Mouse (Mus musculus) MEL (cell line): ENCODE measurements around the gene Tcf25. TPM values are rescaled to one million over a fixed set of nuclear protein-coding genes. Genes with fewer than 3 reads are reported as not detected.

Experiments
- DNase-seq: peaks from one replicate; pipeline ENCODE4 v3.0.0; 2011; ENCODE audit warnings: low read depth, low spot score
- H3K27ac ChIP-seq: 2 replicates; pipeline ENCODE4 v1.5.1; 2012; ENCODE audit warnings: low read depth, mild to moderate bottlenecking, control low read depth, low read length, moderate library complexity; ENCODE audit not compliant: control insufficient read depth
- H3K27me3 ChIP-seq, 2 experiments: fragments of 150-350 bp in 1 of 2; sonication (generic) in 1 of 2; 2 replicates each; pipeline ENCODE4 v1.6.1; 2012; ENCODE audit warnings: low read length in 2 of 2, mild to moderate bottlenecking in 2 of 2, improper control_type of control experiment in 1 of 2, moderate library complexity in 1 of 2; ENCODE audit not compliant: insufficient read depth in 2 of 2, control insufficient read depth in 1 of 2
- H3K36me3 ChIP-seq, 2 experiments: 2 replicates each; pipeline ENCODE4 v1.6.1; 2012 to 2014; ENCODE audit warnings: low read length in 2 of 2, improper control_type of control experiment in 1 of 2, inconsistent platforms in 1 of 2, mild to moderate bottlenecking in 1 of 2; ENCODE audit not compliant: insufficient read depth in 2 of 2, control insufficient read depth in 1 of 2
- H3K4me1 ChIP-seq, 2 experiments: fragments of 150-350 bp in 1 of 2; sonication (generic) in 1 of 2; 2 replicates each; pipeline ENCODE4 v1.6.1; 2012; ENCODE audit warnings: low read length in 2 of 2, improper control_type of control experiment in 1 of 2, mild to moderate bottlenecking in 1 of 2; ENCODE audit not compliant: insufficient read depth in 2 of 2, control insufficient read depth in 1 of 2
- H3K4me3 ChIP-seq, 2 experiments: fragments of 150-350 bp in 1 of 2; sonication (generic) in 1 of 2; 2 replicates each; pipeline ENCODE4 v1.5.1; 2012; ENCODE audit warnings: low read depth in 2 of 2, low read length in 2 of 2, mild to moderate bottlenecking in 2 of 2, moderate library complexity in 2 of 2, control low read depth in 1 of 2, improper control_type of control experiment in 1 of 2; ENCODE audit not compliant: control insufficient read depth in 1 of 2, insufficient read depth in 1 of 2
- H3K79me2 ChIP-seq: 2 replicates; pipeline ENCODE4 v1.6.1; 2012; ENCODE audit warnings: mild to moderate bottlenecking, low read length, moderate library complexity; ENCODE audit not compliant: control insufficient read depth, poor library complexity, insufficient read depth
- H3K9ac ChIP-seq: 2 replicates; pipeline ENCODE4 v1.6.1; 2012; ENCODE audit warnings: low read depth, mild to moderate bottlenecking, control low read depth, low read length, moderate library complexity; ENCODE audit not compliant: control insufficient read depth, poor library complexity, severe bottlenecking
- H3K9me3 ChIP-seq: fragments of 150-350 bp; sonication (generic); replicated peaks from 2 replicates; pipeline ENCODE4 v1.6.1; 2012; ENCODE audit warnings: mild to moderate bottlenecking, low read length, improper control_type of control experiment, moderate library complexity; ENCODE audit not compliant: insufficient read depth
- CHD2 ChIP-seq: IDR thresholded peaks from 2 replicates; pipeline ENCODE4 v1.6.1; 2011; ENCODE audit warnings: low read length, improper control_type of control experiment
- CTCF ChIP-seq, 3 experiments: IDR thresholded peaks in 2 of 3; conservative IDR thresholded peaks in 1 of 3; 2 replicates each; pipeline ENCODE4 v1.5.1; 2011 to 2012; ENCODE audit warnings: low read length in 3 of 3, low read depth in 2 of 3, mild to moderate bottlenecking in 2 of 3, improper control_type of control experiment in 1 of 3, inconsistent platforms in 1 of 3, mixed read lengths in 1 of 3, moderate library complexity in 1 of 3; ENCODE audit not compliant: control insufficient read depth in 1 of 3, insufficient read depth in 1 of 3, poor library complexity in 1 of 3, severe bottlenecking in 1 of 3
- E2F4 ChIP-seq: IDR thresholded peaks from 2 replicates; pipeline ENCODE4 v1.6.1; 2011; ENCODE audit warnings: low read depth, low read length, improper control_type of control experiment, borderline replicate concordance
- ETS1 ChIP-seq: IDR thresholded peaks from 2 replicates; pipeline ENCODE4 v1.6.1; 2012; ENCODE audit warnings: low read depth, mild to moderate bottlenecking, inconsistent platforms, low read length, improper control_type of control experiment, moderate library complexity
- GABPA ChIP-seq: IDR thresholded peaks from 2 replicates; pipeline ENCODE4 v1.6.1; 2012; ENCODE audit warnings: low read depth, mild to moderate bottlenecking, inconsistent platforms, low read length, improper control_type of control experiment, moderate library complexity
- HCFC1 ChIP-seq: IDR thresholded peaks from 2 replicates; pipeline ENCODE4 v1.6.1; 2012; ENCODE audit warnings: low read depth, mild to moderate bottlenecking, inconsistent platforms, low read length, improper control_type of control experiment, moderate library complexity
- JUND ChIP-seq: IDR thresholded peaks from 2 replicates; pipeline ENCODE4 v1.6.1; 2011; ENCODE audit warnings: low read depth, mild to moderate bottlenecking, improper control_type of control experiment, low read length
- MEF2A ChIP-seq: IDR thresholded peaks from 2 replicates; pipeline ENCODE4 v1.6.1; 2014; ENCODE audit warnings: low read depth, mild to moderate bottlenecking, inconsistent platforms, low read length, improper control_type of control experiment; ENCODE audit not compliant: poor library complexity, insufficient replicate concordance, severe bottlenecking; ENCODE audit errors: extremely low read depth
- MXI1 ChIP-seq: IDR thresholded peaks from 2 replicates; pipeline ENCODE4 v1.6.1; 2011; ENCODE audit warnings: mild to moderate bottlenecking, low read depth, low read length, improper control_type of control experiment
- MYB ChIP-seq: IDR thresholded peaks from 2 replicates; pipeline ENCODE4 v1.6.1; 2011; ENCODE audit warnings: mild to moderate bottlenecking, low read depth, low read length, improper control_type of control experiment
- NELFE ChIP-seq: IDR thresholded peaks from 2 replicates; pipeline ENCODE4 v1.6.1; 2011; ENCODE audit warnings: low read depth, low read length, improper control_type of control experiment
- NRF1 ChIP-seq: IDR thresholded peaks from 2 replicates; pipeline ENCODE4 v1.6.1; 2014; ENCODE audit warnings: low read depth, mild to moderate bottlenecking, inconsistent platforms, low read length, improper control_type of control experiment, moderate library complexity; ENCODE audit not compliant: poor library complexity, insufficient read depth, severe bottlenecking
- POLR2A ChIP-seq, 2 experiments: IDR thresholded peaks; 2 replicates each; pipeline ENCODE4 v1.6.1; 2011 to 2012; ENCODE audit warnings: low read length in 2 of 2, mild to moderate bottlenecking in 2 of 2, control low read depth in 1 of 2, improper control_type of control experiment in 1 of 2, low read depth in 1 of 2, moderate library complexity in 1 of 2; ENCODE audit not compliant: control insufficient read depth in 1 of 2, insufficient read depth in 1 of 2, poor library complexity in 1 of 2
- SIN3A ChIP-seq: IDR thresholded peaks from 2 replicates; pipeline ENCODE4 v1.6.1; 2012; ENCODE audit warnings: low read length, improper control_type of control experiment, inconsistent platforms
- TAL1 ChIP-seq: IDR thresholded peaks from 2 replicates; pipeline ENCODE4 v1.6.1; 2012; ENCODE audit warnings: mild to moderate bottlenecking, inconsistent platforms, low read length, moderate library complexity, mixed read lengths
- TBP ChIP-seq: IDR thresholded peaks from 2 replicates; pipeline ENCODE4 v1.8.0; 2011; ENCODE audit warnings: low read depth, low read length, improper control_type of control experiment
- ZMIZ1 ChIP-seq: IDR thresholded peaks from 2 replicates; pipeline ENCODE4 v1.6.1; 2012; ENCODE audit warnings: low read depth, mild to moderate bottlenecking, inconsistent platforms, low read length, improper control_type of control experiment, moderate library complexity
- polyA plus RNA-seq, 2 experiments: library from polyadenylated mRNA; stranded (reverse) in 1 of 2; unstranded in 1 of 2; fragments of >175 nt in 1 of 2; fragments of >200 nt in 1 of 2; gene quantifications; 2 replicates each; pipeline versions ENCODE4 v1.2.1 to v1.2.4; 2012; ENCODE audit warnings: low replicate concordance in 2 of 2, low read depth in 1 of 2; ENCODE audit not compliant: insufficient read length in 2 of 2, insufficient read depth in 1 of 2, missing spikeins in 1 of 2
- total RNA-seq: library from RNA; depleted of rRNA; stranded (reverse); fragments of 300-350 nt; gene quantifications from 2 replicates; pipeline ENCODE4 v1.2.3, GENCODE M21; 2012

Gene Tcf25
- total and polyA plus RNA-seq, 3 experiments: 107 to 327 TPM; not detected in 1

- Histone ChIP-seq H3K27me3 (no peaks in the 10 kb centered on the region), H3K9ac (no peak overlapping the region), H3K4me3 (no peak overlapping the region)
- DNase-seq: no peak
- no peak for TF ChIP-seq SIN3A
- no peak for TF ChIP-seq CHD2
- no peak for TF ChIP-seq CTCF (IDR thresholded peaks at IDR 0.05 in 2 of 3, conservative IDR thresholded peaks at IDR 0.05 in 1 of 3; ENCODE audit: control insufficient read depth in 1 of 3, insufficient read depth in 1 of 3, low read depth in 2 of 3, low read length in 3 of 3, poor library complexity in 1 of 3, severe bottlenecking in 1 of 3)
- TF ChIP-seq JUND: no peak
- no peak for TF ChIP-seq TAL1
- no peak for TF ChIP-seq HCFC1
- TF ChIP-seq ZMIZ1: no peak
- TF ChIP-seq MYB: no peak
- TF ChIP-seq, all 39 proteins: peak for 0
- Histone ChIP-seq H3K27ac (no peak overlapping the region), H3K4me1 (peaks cover 4 to 14% of the 10 kb centered on the region in 2 experiments), H3K79me2 (no peaks in the 10 kb centered on the region), H3K36me3 (peaks cover 0 to 7% of the 10 kb centered on the region in 2 experiments; a peak in 2 of 4 replicates), H3K9me3 (no peaks in the 10 kb centered on the region)
Observed at GRCm38 (mm10) chr8:123420525-123421281, 47.1 kb downstream of the Tcf25 start.

- Histone ChIP-seq H3K36me3 (peaks cover 0 to 6% of the 10 kb centered on the region in 2 experiments; a peak in 2 of 4 replicates), H3K27ac (no peak overlapping the region), H3K4me1 (peaks cover 4 to 13% of the 10 kb centered on the region in 2 experiments), H3K9ac (no peak overlapping the region), H3K9me3 (no peaks in the 10 kb centered on the region), H3K4me3 (no peak overlapping the region), H3K79me2 (no peaks in the 10 kb centered on the region), H3K27me3 (no peaks in the 10 kb centered on the region)
- DNase-seq: no peak
- TF ChIP-seq E2F4 (no peak), MEF2A (no peak), POLR2A (IDR thresholded peaks at IDR 0.05; ENCODE audit: control insufficient read depth in 1 of 2, insufficient read depth in 1 of 2, low read depth in 1 of 2, low read length in 2 of 2, poor library complexity in 1 of 2) (no peak), JUND (no peak), GABPA (no peak), MYB (no peak), TBP (no peak), NRF1 (no peak), NELFE (no peak), TAL1 (no peak), ETS1 (no peak), MXI1 (no peak)
Observed at GRCm38 (mm10) chr8:123421325-123421724, 47.8 kb downstream of the Tcf25 start.
